Mouse (Mus musculus) E14TG2a.4 (cell line): ENCODE results near the gene Glt1d1.

Experiments
- H3K27me3 ChIP-seq: 2 replicates; pipeline ENCODE4 v1.6.1; 2014; ENCODE audit warnings: low read length, control low read depth; ENCODE audit not compliant: insufficient read depth
- H3K36me3 ChIP-seq: 2 replicates; pipeline ENCODE4 v1.6.1; 2014; ENCODE audit warnings: low read length, control low read depth; ENCODE audit not compliant: insufficient read depth
- H3K4me1 ChIP-seq: replicated peaks from 2 replicates; pipeline ENCODE4 v1.6.1; 2014; ENCODE audit warnings: low read depth, low read length, control low read depth
- H3K4me3 ChIP-seq: replicated peaks from 2 replicates; pipeline ENCODE4 v1.5.1; 2014; ENCODE audit warnings: mild to moderate bottlenecking, low read length
- H3K9me3 ChIP-seq: 2 replicates; pipeline ENCODE4 v1.6.1; 2014; ENCODE audit warnings: low read length, control low read depth
- CTCF ChIP-seq: conservative IDR thresholded peaks from 2 replicates; pipeline ENCODE4 v1.5.1; 2014; ENCODE audit warnings: low read length
- NANOG ChIP-seq: IDR thresholded peaks from 2 replicates; pipeline ENCODE4 v1.6.1; 2014; ENCODE audit warnings: borderline replicate concordance, low read length, mixed read lengths
- POU5F1 ChIP-seq: IDR thresholded peaks from 2 replicates; pipeline ENCODE4 v1.6.1; 2014; ENCODE audit warnings: low read length, borderline replicate concordance

Gene Glt1d1

GRCm38 (mm10) chr5:127659312-127659711 is 27.2 kb downstream of the Glt1d1 start:
- Histone ChIP-seq H3K4me3 (no peak overlapping the region), H3K9me3 (peaks cover 9% of the 10 kb centered on the region), H3K36me3 (peaks cover 60% of the 10 kb centered on the region), H3K27me3 (no peaks in the 10 kb centered on the region), H3K4me1 (peaks cover 51% of the 10 kb centered on the region)
- TF ChIP-seq NANOG, result no peak
- peak; percentile 84 for TF ChIP-seq CTCF

DNA sequence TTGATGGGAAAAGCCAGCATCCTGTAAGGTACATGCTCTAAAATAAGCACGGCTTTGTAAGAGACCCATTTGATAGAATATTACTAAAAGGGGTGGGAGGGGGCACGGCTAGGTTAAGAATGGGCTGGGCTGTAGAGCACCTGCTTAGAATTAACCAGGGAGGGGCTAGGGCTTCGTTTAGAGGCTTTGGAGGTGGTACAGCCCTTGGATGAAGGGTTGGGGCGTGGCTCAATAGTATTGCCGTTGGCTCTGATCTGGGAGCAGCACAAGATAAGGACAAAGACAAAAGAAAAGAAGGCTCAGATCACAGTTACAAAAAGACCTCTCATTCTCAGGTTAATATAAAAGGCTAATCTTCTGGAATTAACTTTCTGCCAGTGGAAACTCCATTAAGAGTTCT is 28.2 kb downstream of the Glt1d1 start:
- TF ChIP-seq POU5F1, result no peak
- no peak for TF ChIP-seq CTCF
- no peak for TF ChIP-seq NANOG
- peaks cover 9% of the 10 kb centered on the region for H3K9me3 ChIP-seq
- peaks cover 67% of the 10 kb centered on the region for H3K36me3 ChIP-seq
- no peaks in the 10 kb centered on the region for H3K27me3 ChIP-seq
- peaks cover 56% of the 10 kb centered on the region for H3K4me1 ChIP-seq
- H3K4me3 ChIP-seq, result no peak overlapping the region

- peaks cover 72% of the 10 kb centered on the region for H3K36me3 ChIP-seq
- no peaks in the 10 kb centered on the region for H3K27me3 ChIP-seq
- no peak for TF ChIP-seq CTCF
- no peak for TF ChIP-seq NANOG
- no peak for TF ChIP-seq POU5F1
- H3K4me3 ChIP-seq, result 0 out of 2 replicates have a peak overlapping the region, but pooled peaks have one; percentile 10
- H3K9me3 ChIP-seq, result peaks cover 9% of the 10 kb centered on the region
- H3K4me1 ChIP-seq, result peaks cover 56% of the 10 kb centered on the region
Measured at GRCm38 (mm10) chr5:127660979-127661378, 28.9 kb downstream of the Glt1d1 start.

DNA sequence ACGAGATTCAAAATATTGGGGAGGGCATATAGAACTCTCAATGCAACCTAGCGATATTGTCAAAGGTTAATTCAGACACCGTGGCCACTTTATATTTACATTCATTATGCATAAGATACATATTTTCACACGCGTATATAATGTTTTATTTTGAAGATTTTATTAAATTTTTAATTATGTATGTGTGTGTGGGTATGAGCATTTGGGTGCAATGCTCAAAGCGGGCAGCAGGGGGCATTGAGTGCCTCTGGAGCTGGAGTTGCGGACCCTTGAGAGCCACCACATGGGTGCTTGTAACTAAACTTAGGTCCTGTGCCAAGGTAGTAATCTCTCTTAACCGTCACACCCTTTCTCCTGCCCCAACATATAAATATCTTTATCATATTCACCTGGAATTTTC is 41.9 kb downstream of the Glt1d1 start:
- no peaks in the 10 kb centered on the region for H3K27me3 ChIP-seq
- TF ChIP-seq CTCF (peak; percentile 69), NANOG (no peak)
- peaks cover 23% of the 10 kb centered on the region for H3K4me1 ChIP-seq
- H3K4me3 ChIP-seq, result no peak overlapping the region
- H3K9me3 ChIP-seq, result peaks cover 18% of the 10 kb centered on the region
- H3K36me3 ChIP-seq, result peaks cover 72% of the 10 kb centered on the region

DNA sequence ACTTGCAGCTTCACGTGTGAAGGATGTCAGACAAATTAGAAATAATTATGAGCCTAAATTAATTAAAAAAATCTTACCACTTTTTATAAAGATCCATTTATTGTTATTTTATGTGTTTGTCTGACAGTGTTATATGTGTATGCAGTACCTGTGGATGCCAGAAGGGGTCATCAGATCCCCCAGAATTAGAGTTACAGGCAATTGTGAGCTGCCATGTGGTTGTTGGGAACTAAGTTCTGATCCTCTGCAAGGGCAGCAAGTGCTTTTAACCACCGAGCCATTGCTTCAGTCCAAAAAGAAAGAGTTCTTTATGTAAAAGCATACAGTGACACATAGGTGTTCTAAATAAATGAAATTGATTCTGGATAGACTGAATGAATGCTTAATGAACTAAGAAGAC is 45.5 kb downstream of the Glt1d1 start:
- Histone ChIP-seq H3K4me3 (no peak overlapping the region), H3K9me3 (peaks cover 22% of the 10 kb centered on the region), H3K36me3 (peaks cover 74% of the 10 kb centered on the region), H3K27me3 (no peaks in the 10 kb centered on the region), H3K4me1 (peaks cover 18% of the 10 kb centered on the region)
- TF ChIP-seq CTCF (peak; percentile 49), POU5F1 (no peak), NANOG (no peak)

DNA sequence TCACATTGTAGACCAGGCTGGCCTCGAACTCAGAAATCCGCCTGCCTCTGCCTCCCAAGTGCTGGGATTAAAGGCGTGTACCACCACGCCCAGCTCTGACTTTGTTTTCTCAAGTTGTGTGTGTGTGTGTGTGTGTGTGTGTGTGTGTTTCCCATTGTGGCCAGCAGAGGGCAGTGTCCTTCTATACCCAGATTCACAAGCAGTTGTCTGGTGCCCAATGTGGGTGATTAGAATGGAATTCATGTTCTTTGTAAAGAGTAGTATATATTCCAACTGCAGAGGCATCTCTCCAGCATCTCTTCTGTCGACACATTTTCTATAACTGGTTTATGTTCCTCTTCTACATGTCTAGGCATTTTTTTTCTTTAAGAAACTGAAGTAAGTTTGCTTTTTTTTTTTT is 46.4 kb downstream of the Glt1d1 start:
- TF ChIP-seq POU5F1 (no peak), CTCF (no peak), NANOG (no peak)
- no peak overlapping the region for H3K4me3 ChIP-seq
- H3K9me3 ChIP-seq, result peaks cover 22% of the 10 kb centered on the region
- peaks cover 74% of the 10 kb centered on the region for H3K36me3 ChIP-seq
- peaks cover 24% of the 10 kb centered on the region for H3K4me1 ChIP-seq
- no peaks in the 10 kb centered on the region for H3K27me3 ChIP-seq

GRCm38 (mm10) chr5:127688568-127689170 is 56.6 kb downstream of the Glt1d1 start:
- no peaks in the 10 kb centered on the region for H3K27me3 ChIP-seq
- peaks cover 96% of the 10 kb centered on the region for H3K4me1 ChIP-seq
- no peak for TF ChIP-seq POU5F1
- peak; percentile 26; the same call in 1 of the 2 replicates for TF ChIP-seq NANOG
- TF ChIP-seq CTCF, result no peak

GRCm38 (mm10) chr5:127691085-127691484 is 59.0 kb downstream of the Glt1d1 start:
- Histone ChIP-seq H3K27me3 (no peaks in the 10 kb centered on the region), H3K9me3 (no peaks in the 10 kb centered on the region), H3K36me3 (peaks cover 64% of the 10 kb centered on the region), H3K4me3 (peak overlapping the region; percentile 55), H3K4me1 (peaks cover 71% of the 10 kb centered on the region)
- no peak for TF ChIP-seq NANOG
- peak; percentile 28; the same call in 1 of the 2 replicates for TF ChIP-seq CTCF
- no peak for TF ChIP-seq POU5F1

More at GRCm38 (mm10) chr5:127688568-127689170, 56.6 kb downstream of the Glt1d1 start:
- Histone ChIP-seq H3K9me3 (no peaks in the 10 kb centered on the region), H3K4me3 (peak overlapping the region; percentile 41), H3K36me3 (peaks cover 57% of the 10 kb centered on the region)

- Histone ChIP-seq H3K4me3 (peak overlapping the region; percentile 55), H3K27me3 (no peaks in the 10 kb centered on the region), H3K36me3 (peaks cover 68% of the 10 kb centered on the region), H3K4me1 (peaks cover 66% of the 10 kb centered on the region), H3K9me3 (no peaks in the 10 kb centered on the region)
- TF ChIP-seq NANOG (no peak), CTCF (no peak), POU5F1 (no peak)
Measured at GRCm38 (mm10) chr5:127691581-127691980, 59.5 kb downstream of the Glt1d1 start.
